Mouse (Mus musculus): ENCODE data around the gene Prkch.
"Not testable (repeated sequence)": the region's sequence is repeated elsewhere in the genome, so short reads cannot be mapped to it uniquely, and the experiment has no call there.

Gene Prkch

GRCm38 (mm10) chr12:73584610-73585240 lies at the start of gene Prkch:
Gene Prkch, plus strand, starts transcription at chr12:73584796.
- peak; percentile 81 to 85 for DNase-seq (ENCODE audit: low spot score in 2 of 2)

- peak in 1 of 2 experiments; percentile 13 for DNase-seq (ENCODE audit: low spot score in 2 of 2)
Observed at GRCm38 (mm10) chr12:73537499-73538138, 47.0 kb upstream of the Prkch start.

GRCm38 (mm10) chr12:73538139-73538508 lies 46.5 kb upstream of the Prkch start:
- not testable (repeated sequence) for DNase-seq (ENCODE audit: low spot score in 2 of 2)

GRCm38 (mm10) chr12:73539151-73539550 lies 45.4 kb upstream of the Prkch start:
- no peak for DNase-seq (ENCODE audit: low spot score in 2 of 2)

GRCm38 (mm10) chr12:73540402-73540801 lies 44.2 kb upstream of the Prkch start:
- DNase-seq (ENCODE audit: low spot score in 2 of 2): no peak

- no peak for DNase-seq (ENCODE audit: low spot score in 2 of 2)
Observed at GRCm38 (mm10) chr12:73543191-73543590, 41.4 kb upstream of the Prkch start.

- DNase-seq (ENCODE audit: low spot score in 2 of 2): no peak
Observed at GRCm38 (mm10) chr12:73544736-73545671, 39.6 kb upstream of the Prkch start.

GRCm38 (mm10) chr12:73545672-73546085 lies 38.9 kb upstream of the Prkch start:
- DNase-seq (ENCODE audit: low spot score in 2 of 2): peak in 1 of 2 experiments; percentile 11

GRCm38 (mm10) chr12:73546086-73546711 lies 38.4 kb upstream of the Prkch start, which contains the start of gene Tmem30b:
Gene Tmem30b, minus strand, starts transcription at chr12:73546392.
- no peak for DNase-seq (ENCODE audit: low spot score in 2 of 2)

GRCm38 (mm10) chr12:73547646-73548045 lies 37.0 kb upstream of the Prkch start:
- no peak for DNase-seq (ENCODE audit: low spot score in 2 of 2)

- no peak for DNase-seq (ENCODE audit: low spot score in 2 of 2)
Observed at GRCm38 (mm10) chr12:73548259-73548658, 36.3 kb upstream of the Prkch start.

- peak in 1 of 2 experiments; percentile 39 for DNase-seq (ENCODE audit: low spot score in 2 of 2)
Observed at GRCm38 (mm10) chr12:73554155-73554554, 30.4 kb upstream of the Prkch start.

GRCm38 (mm10) chr12:73558525-73559195 lies 25.9 kb upstream of the Prkch start:
- no peak for DNase-seq (ENCODE audit: low spot score in 2 of 2)

- no peak for DNase-seq (ENCODE audit: low spot score in 2 of 2)
Observed at GRCm38 (mm10) chr12:73560091-73560490, 24.5 kb upstream of the Prkch start.

- not testable (repeated sequence) for DNase-seq (ENCODE audit: low spot score in 2 of 2)
Observed at GRCm38 (mm10) chr12:73563122-73563521, 21.5 kb upstream of the Prkch start.

- DNase-seq (ENCODE audit: low spot score in 2 of 2): no peak
Observed at GRCm38 (mm10) chr12:73564176-73564575, 20.4 kb upstream of the Prkch start.

GRCm38 (mm10) chr12:73564795-73565619 lies 19.6 kb upstream of the Prkch start:
- no peak for DNase-seq (ENCODE audit: low spot score in 2 of 2)

GRCm38 (mm10) chr12:73565620-73565969 lies 19.0 kb upstream of the Prkch start:
- DNase-seq (ENCODE audit: low spot score in 2 of 2): no peak

GRCm38 (mm10) chr12:73574632-73575031 lies 10.0 kb upstream of the Prkch start:
- DNase-seq (ENCODE audit: low spot score in 2 of 2): peak in 1 of 2 experiments; percentile 40

GRCm38 (mm10) chr12:73578141-73578540 lies 6.5 kb upstream of the Prkch start:
- DNase-seq (ENCODE audit: low spot score in 2 of 2): no peak
